Mouse (Mus musculus) c-Kit-positive CD71-negative TER-119-negative erythroid progenitor cells, embryonic 14.5 days (primary cell): ENCODE measurements around the gene Gen1.

Source experiments
- DNase-seq: peaks from one replicate; pipeline ENCODE4 v3.0.0-alpha.2; 2013; ENCODE audit warnings: low read depth

The Gen1 gene

GRCm38 (mm10) chr12:11223090-11223489, 42.5 kb downstream of the Gen1 start:
- no peak for DNase-seq

DNA sequence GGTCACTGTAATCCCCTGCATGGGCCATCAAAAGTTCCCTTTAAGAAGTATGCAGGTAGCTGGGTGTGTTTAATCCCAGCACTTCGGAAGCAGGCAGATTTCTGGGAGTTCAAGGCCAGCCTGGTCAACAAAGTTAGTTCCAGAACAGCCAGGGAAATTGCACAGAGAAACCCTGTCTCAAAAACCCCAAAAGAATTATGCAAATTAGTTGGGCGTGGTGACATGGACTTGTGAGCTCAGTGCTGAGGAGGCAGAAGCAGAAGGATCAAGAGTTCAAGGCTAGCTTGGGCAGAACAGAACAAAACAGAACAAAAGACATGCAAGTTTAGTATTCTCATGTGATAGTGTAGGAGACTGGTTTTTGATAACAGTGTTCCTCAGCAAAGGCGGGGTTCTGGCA, 43.0 kb downstream of the Gen1 start:
- DNase-seq = no peak

DNA sequence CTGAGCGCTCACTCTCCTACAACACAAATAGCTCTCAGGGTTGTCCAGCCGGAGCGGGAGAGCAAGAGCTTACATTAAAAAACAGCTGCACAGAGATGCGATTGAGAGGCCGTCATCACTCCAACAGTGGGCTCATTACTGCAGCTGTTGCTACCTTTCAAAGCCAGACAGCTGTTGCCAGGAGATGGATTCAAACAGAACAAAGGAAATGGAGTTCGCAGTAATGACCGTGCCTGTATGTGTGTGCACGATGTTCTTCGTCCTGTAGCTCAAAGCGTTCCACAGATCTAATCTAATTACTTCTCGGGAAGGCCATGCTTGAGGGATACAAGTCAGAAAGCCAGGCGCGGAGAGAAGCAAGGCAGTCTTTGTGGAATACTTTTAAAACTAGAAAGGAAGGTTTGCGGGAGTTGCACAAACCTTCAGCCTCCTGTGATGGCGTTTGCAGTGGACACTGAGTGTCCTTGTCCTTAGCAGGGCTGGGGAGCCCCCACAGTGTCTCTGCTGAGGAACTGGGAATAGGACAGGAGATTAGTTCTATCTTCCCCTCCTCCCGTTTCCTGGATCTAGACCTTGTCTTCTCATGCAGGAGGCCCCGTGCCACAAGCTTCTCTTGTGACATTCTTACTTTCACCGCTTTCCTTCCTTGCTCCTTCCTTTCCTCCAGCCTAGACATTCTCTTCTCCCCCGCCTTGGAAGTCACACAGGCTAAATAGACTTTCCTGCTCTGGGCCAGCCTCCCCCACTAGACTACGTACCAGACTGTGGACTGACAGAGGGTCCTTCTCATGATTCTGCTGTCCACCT, 43.9 kb downstream of the Gen1 start:
- DNase-seq = no peak

DNA sequence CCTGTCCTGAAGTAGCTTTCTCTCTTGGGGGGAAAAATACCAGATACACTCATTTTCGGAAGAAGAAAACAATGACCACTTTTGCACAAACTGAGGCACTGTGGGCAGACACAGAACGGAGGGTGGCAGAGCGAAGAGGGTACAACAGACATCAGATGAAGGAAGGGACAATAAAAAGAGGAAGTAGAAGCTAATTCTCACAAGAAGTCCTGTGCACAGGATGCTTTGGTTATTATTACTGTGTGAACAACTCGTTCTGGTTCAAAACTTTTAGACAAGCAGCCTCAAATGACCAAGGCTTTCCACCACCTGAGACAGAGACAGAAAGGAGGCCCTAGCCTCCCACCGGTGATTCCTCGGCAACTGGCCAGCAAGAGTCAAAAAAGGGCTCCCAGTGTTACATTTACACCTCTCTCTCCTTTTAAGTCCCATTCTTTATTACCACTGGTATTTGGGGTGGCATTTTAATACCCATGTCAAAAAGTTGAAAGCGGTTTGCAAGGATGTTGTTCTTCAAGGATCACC, 47.8 kb downstream of the Gen1 start:
- no peak for DNase-seq

- DNase-seq = no peak
Measured at GRCm38 (mm10) chr12:11216454-11216853, 49.1 kb downstream of the Gen1 start.

- DNase-seq = no peak
Measured at GRCm38 (mm10) chr12:11215555-11215954, 50.0 kb downstream of the Gen1 start.

DNA sequence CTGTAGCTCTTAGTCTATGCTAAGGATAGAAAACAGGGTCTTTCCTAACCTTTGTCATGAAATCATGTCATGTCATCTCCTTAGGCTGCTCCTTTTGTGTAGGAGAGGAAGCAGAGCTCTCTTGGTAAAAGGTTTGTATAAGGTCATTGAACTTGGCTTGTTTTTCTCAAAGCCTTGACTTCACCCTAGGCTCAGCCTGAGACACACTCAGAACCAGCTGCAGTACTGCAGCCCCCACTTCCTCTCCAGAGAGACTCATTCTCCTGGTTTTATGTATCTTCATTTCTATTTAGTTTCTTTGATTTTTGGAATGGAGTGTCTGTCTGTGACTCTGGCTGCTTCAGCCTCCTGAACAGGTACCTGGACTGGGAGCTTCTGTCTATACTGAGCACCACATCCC, 50.8 kb downstream of the Gen1 start:
- no peak for DNase-seq

GRCm38 (mm10) chr12:11212881-11213280, 52.7 kb downstream of the Gen1 start:
- no peak for DNase-seq

DNA sequence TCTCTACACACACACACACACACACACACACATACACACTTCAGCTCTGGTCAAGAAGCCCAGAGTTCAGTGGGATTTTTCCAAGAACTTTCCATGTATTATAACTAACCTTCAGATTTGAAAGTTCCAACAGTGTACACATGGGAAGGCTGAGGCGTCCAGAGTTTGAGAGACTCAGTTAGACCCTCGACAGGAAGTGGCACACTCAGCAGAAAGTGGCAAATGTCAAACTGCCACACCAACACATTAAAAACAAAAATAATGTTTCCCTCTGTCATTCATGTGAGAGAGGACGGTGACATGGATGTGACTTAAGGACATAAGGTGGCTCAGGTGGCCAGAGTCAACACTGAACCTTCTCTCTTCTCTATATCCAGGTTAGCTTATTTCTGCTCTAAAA, 55.2 kb downstream of the Gen1 start:
- no peak for DNase-seq

- no peak for DNase-seq
Measured at GRCm38 (mm10) chr12:11209636-11210035, 56.0 kb downstream of the Gen1 start.

DNA sequence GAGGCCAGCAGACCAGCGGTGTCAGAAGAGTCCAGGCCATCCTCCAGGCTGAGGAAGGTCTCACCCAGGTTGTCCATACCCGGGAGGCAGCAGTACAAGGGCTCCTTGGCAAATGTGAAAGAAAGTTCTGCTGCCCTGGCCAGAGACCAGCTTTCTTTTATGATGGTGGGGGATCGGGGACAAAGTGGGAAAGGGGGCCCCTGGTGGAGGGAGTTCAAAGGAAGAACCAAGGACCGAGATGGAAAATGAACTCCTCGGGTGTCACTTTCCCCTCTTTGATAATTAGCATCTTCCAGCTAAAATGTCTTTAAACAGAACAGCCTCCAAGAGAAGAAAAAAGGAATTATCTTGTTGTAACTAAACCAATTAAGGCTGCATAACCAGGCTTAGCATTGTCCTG, 56.7 kb downstream of the Gen1 start, which contains the start of gene Msgn1:
Msgn1 (minus strand) TSS at position 101 of the 400 bp plus-strand sequence.
- DNase-seq = no peak

DNA sequence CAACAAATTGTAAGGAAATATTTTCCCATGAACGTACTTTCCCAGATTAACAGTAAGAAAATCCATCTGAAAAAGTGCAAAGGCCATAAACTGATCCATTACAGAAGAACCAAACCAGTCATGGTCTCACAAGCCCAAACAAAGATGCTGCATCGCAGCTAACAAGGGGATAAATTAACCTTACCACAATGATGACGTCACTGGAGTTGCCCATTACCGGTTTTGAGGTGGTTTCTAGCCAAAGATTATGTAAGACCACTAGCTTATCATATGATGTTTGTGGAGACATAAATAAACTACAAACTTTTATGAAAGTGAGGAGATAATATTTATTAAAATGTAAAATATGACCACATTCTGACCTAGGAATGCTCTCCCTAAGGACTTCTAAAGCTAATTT, 59.3 kb downstream of the Gen1 start:
- DNase-seq = no peak

DNA sequence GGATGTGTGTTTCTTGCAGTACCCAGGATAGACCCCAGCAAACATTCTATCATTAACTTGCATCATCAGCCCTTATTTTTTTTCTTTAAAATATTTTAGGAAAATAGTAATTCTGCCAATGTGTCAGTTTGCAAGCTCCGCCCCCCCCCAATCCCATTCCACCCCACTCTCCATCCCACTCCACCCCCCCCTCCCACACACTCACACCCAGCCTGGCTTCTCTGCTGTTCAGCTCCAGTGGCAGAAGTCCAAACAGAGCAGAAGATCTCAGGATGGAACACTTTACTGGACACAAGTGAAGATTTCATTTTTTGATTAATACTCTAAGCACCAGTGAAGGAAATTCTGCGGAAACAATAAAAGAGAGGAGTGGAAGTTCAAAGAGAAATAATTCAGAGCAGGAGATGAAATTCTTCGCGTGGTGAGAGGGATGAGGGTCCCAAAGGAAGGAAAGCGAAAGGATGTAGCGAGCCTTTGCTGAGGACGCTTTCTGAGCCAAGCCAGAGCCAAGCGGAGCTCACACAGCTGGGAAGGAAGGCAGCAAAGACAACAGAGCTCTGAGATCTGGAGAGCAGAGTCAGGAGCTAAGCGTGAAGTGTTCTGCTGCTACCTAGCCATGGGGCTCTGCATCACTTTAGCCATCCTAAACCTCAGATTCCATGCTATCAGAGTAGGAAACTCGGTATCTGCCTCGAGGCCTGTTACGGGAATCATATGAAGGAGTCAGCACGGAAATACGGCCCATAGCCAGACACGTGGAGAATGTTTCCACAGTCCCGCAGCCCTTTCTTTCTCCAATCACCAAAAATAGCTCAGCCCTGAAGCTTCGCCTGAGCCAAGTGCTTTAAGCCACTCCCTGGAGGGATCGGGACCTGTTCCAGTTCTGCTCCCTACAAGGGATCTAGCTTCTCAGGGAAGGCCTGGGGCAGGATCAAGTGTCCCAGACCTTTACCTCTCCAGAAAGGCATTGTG, 61.6 kb downstream of the Gen1 start:
- no peak for DNase-seq

DNA sequence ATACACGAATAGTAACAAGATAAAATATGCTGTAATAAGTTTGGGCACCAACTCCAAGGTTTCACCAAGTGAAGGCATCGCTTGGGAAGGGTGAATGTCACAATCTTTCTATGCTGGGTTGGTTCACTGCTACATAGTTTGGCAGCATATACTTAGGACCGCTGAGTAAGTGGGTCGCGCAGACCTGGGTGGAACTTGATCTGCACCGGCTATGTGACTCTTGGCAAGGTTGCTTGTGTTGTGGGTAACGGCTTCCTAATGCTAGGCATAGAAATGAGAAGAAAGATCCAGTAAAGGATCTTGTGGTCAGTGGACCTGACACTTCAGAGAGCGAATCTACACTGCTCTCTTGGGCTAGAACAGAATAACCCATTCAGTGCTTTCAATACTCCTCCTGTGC, 63.1 kb downstream of the Gen1 start:
- no peak for DNase-seq

DNA sequence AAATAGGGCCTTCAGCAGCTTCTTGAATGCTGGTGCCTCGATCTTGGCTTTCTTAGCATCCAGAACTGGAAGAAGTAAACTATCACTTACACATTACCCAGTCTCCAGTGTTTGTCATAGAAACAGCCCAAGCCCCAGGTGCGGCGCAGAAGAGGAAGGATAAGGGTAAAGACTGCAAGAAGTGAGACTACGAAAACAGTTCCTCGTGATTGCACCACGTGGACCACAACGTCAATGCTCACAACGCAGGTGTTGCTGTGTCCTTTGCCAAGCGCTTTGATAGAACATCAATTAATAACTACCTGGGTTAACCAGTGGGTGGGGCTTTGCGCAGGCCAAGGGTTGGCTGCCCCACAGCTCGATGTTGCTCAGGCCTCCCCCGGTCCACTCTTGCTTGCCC, 64.9 kb downstream of the Gen1 start:
- no peak for DNase-seq

DNA sequence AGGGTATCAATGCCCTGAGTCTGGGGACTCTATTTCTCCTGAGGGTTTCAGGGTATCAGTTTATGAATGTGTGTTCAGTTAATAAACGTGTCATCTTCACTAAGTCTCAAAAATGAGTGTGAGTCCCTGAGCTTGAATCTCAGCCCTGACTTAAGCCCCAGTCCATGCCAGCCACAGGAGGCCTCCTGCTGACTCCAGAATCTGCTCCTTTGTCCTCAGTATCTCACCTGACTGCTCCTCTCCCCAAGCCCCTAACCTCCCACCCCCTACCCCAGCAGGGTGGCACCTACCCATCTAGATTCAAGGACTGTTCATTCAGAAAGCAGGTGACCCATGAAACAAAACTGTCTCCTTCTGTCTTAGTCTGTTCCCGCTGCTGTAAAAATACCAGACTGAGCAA, 67.0 kb downstream of the Gen1 start:
- no peak for DNase-seq

- no peak for DNase-seq
Measured at GRCm38 (mm10) chr12:11198026-11198425, 67.6 kb downstream of the Gen1 start.

GRCm38 (mm10) chr12:11196830-11197229, 68.8 kb downstream of the Gen1 start:
- DNase-seq = no peak

DNA sequence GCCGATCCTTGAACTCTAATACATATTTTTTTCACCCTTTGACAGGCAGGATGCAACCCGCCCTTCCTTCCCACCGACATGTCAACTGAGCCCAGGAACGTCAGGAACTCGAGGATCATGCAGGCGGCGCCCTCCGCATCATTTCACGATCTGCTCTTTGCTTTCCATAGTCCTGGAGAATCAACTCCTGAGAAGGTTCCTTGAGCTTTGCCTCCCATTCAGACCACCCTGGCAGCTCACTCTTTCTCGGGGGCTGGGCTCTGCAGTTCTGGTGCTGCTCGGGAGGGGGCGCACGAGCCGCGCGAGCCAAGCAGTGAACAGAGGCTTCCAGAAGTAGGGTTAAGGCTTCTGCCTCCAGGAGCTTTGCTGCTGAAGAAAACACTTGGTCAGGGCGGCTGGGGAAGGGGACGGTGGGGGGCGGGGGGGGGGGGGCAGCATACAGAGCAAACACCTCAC, 69.4 kb downstream of the Gen1 start:
- DNase-seq = no peak

GRCm38 (mm10) chr12:11195031-11195430, 70.6 kb downstream of the Gen1 start:
- DNase-seq = no peak
